Mouse (Mus musculus): ENCODE results near the gene Nptxr.
"Not testable (repeated sequence)": the region's sequence is repeated elsewhere in the genome, so short reads cannot be mapped to it uniquely, and the experiment has no call there.

The Nptxr gene

DNA sequence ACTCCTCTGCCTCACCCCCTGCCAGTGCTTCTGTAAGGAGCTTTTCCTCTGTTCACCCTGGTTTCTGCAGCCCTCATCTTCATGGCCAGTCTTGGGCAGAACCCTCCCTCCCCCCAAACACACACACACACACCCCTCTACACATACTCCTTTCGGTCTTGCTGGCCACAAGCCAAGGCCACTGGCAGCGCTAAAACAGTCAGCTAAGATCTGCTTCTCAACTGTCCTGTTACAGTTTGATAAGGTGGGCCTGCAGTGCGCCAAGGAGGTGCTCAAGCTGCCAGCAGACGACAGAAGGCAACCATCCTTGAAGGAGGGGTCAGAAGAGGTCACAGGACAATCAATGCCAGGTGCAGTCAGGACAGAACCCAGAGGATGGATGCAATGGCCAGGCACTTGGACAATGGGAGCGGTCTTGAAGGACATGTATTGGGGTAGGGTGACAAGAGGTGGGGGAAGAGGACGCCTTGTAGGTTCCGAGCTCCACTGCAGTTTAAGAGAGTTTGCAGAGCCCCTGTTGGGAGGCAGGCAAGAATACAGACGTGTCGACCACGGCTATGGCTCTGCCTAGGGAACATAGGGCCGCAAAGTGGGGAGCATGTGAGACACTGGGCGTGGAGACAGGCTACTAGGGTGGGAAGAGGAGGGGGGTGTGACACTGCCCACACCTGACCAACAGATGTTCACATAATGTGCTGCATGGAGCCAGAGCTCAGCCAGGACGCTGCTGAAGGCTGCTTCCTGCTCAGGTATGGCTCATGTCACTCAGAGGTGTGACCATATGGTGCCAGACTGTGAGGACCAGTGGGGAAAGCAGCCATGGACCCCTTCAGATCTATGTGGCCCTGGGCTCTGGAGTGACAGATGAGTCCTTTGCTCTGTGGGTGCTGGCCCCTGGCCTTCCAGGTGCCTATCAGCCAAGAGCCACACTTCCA, 18.0 kb upstream of the Nptxr start:
- CTCF ChIA-PET, result interaction anchor here (0.6 kb wide), 1 partner anchor 572 kb away, joined by 3 read pairs; no protein-coding TSS in a partner anchor

- CTCF ChIA-PET, result interaction anchor here (0.6 kb wide), 1 partner anchor 42 kb away, joined by 4 read pairs; no protein-coding TSS in a partner anchor
These were observed 13.8 kb upstream of the Nptxr start for GRCm38 (mm10) chr15:79818325-79818724.

- CTCF ChIA-PET, result interaction anchor here (1.0 kb wide), 1 partner anchor 10 kb away, joined by 3 read pairs; no protein-coding TSS in a partner anchor
These were observed 9.2 kb upstream of the Nptxr start for GRCm38 (mm10) chr15:79813666-79814258.

DNA sequence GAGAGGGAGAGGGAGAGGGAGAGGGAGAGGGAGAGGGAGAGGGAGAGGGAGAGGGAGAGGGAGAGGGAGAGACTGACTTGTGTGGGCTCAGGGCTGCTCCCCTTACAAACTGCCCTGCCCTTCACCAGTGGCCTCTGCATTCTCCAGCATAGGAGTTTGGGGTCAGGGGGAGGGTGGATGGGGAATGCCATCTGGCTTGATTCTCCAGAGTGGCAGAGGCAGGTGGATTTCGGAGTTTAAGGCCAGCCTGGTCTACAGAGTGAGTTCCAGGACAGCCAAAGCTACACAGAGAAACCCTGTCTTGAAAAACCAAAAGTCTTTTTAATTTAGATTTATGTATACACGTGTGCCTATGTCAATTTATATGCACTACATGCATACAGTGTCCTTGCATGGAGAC, 8.3 kb upstream of the Nptxr start:
- CTCF ChIA-PET, result not testable (repeated sequence)

DNA sequence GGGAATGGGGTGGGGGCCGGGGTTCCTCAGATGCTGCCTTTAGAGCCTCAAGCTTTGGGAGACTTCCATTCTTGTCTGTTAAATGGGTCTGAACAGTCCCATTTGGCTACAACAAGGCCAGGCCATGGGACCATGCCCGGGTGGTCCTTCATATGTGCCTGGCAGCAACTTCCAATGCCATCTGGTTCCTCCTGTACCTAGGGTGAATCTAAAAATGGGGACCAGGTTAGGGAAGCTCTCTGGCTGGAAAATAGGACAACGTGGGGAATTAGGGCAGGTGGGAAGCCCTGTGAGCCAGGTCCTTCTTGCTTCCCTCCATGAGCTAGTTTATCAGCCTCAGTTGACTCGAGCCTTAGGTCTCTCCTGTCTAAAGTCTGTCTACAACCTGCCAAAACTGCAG, 6.4 kb upstream of the Nptxr start:
- CTCF ChIA-PET, result no interaction called here

DNA sequence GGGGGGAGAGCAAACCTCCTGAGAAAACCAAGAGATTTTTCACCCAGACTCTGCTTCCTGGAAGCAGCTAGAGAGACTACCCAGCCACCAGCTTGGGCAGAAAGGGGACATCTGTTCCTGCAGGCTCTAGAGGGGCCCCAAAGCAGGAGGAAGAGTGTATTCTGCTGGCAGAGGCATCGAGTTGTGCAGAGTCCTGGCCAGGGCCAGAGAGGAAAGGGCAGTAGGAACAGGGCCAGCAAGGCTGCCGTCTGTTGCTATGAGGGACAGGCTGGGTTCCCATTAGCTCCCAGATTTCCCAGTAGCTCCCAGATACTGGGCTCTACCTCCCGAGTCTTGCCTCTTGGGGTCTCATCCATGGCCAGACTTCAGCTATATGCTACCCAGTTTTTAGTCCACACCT, 5.5 kb upstream of the Nptxr start:
- CTCF ChIA-PET, result interaction anchor here (0.6 kb wide), 1 partner anchor 45 kb away, joined by 3 read pairs; no protein-coding TSS in a partner anchor

DNA sequence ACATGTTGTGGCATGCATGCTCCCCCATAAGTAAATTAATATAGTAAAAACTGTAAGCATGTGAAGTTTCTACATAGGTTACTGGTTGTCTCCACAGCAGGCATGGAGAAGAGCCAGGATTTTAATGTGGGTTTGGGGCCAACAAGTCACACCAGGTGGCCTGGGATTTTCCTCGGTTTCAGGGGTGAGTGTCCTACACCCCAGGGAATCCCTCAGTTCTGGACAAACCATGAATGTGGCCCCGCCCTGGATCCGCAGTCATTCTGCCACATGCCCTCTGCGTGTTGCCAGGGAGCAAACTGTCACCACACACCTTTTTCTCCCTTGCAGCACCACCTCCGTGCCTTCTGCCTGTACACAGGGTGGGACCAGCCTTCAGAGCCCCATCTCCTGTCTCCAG, 4.1 kb upstream of the Nptxr start:
- CTCF ChIA-PET, result interaction anchor here (0.7 kb wide), 1 partner anchor 84 kb away, joined by 3 read pairs; no protein-coding TSS in a partner anchor

DNA sequence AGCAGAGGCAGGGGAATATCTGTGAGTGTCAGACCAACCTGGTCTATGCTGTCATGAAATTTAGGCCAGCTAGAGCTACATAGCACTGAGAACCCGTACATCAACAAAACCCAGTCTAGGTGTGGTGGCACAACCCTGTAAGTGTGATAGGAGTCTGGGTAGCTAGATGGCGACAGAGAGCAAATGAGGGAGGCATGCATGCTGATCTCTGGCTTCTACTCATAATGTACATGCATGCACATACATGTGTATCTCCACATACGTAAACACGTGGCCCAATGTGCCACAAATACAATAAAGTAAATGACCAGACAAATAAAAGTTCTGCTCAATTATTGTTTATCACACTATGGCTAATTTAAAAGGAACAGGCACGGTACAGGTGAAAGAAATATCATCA, 3.5 kb upstream of the Nptxr start:
- CTCF ChIA-PET, result interaction anchor here (0.7 kb wide), 1 partner anchor 54 kb away, joined by 3 read pairs; no protein-coding TSS in a partner anchor

GRCm38 (mm10) chr15:79807050-79807449, 2.5 kb upstream of the Nptxr start:
- CTCF ChIA-PET, result no interaction called here

DNA sequence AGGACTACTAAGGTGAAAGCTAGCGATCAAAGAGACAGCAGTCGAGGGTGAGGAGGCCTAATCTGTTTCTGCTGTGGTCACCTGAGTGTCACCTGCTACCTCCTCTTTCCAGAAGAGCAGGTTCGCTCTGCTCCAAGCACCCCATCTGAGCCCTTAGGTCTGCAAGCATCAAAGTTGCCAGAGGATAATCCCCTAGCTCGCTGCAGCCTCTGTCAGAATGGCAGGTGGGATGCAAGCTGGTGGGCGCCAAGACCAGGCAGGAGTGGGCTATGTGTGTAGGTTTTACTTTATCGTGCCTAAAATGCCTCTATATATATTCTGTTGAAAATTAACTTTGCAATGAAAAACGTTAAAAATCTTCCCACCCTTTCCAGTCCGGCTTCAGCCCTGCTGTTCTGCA, 680 bp upstream of the Nptxr start:
- CTCF ChIA-PET, result no interaction called here

DNA sequence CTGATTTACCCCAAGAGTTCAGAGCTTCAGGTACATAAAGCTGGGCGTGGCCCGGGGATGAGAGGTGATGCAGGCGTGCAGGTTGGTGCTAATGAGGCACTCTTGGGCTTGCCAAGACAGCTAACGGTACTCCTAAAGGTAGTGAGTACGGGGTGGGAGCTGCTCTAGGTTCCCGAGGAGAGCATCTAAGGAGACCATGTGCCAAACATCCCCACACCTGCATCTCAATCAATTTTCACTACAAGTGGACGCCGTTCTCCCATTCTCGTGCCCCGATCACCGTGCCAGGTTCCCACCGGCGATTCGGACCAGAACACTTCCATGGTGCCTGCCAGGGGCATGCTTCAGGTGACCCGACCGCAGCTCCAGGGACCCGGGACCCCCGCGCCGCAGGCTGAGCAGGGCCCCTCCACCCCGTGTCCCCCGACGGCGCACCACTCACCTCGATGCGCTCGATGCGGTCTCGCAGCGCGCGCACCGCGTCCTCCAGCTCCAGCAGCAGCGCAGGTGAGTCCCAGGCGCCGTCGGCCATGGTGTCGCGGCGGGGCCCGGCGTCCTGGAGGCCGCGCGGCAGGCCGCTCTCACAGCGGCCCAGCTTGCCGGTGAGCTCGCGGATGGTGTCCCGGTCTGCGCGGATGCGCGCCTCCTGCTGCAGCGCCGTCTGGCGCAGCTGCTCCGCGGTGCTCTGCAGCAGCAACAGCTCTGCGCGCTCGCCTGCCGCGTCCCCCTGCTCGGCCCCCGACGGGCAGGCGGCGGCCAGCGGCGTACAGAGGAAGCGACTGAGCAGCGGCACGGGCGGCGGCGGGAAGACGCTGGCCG, 824 bp downstream of the Nptxr start:
- CTCF ChIA-PET, result interaction anchor here (1.0 kb wide), 1 partner anchor 11 kb away, joined by 3 read pairs; no protein-coding TSS in a partner anchor

DNA sequence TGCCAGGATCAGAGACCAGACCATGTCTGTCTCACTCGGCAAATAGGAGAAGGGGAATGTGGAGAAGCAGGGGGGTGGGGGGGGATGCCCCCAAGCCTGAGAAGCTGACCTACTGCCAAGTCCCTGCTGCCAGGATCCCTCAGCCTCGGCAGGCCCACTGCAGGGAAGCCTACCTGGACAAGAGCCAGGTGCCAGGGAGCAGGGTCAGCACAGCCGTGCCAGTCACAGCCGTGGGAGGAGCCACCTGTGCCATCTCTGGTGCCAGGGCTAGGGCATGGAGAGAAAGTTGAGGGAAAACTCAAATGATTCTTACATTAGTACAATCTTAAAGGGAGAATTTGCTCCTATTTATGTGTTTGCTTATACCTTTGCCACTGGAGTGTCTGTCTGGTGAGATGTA, 2.3 kb downstream of the Nptxr start:
- CTCF ChIA-PET, result interaction anchor here (0.6 kb wide), 1 partner anchor 1596 kb away, joined by 3 read pairs; no protein-coding TSS in a partner anchor

GRCm38 (mm10) chr15:79801646-79802045, 2.9 kb downstream of the Nptxr start:
- CTCF ChIA-PET, result no interaction called here

DNA sequence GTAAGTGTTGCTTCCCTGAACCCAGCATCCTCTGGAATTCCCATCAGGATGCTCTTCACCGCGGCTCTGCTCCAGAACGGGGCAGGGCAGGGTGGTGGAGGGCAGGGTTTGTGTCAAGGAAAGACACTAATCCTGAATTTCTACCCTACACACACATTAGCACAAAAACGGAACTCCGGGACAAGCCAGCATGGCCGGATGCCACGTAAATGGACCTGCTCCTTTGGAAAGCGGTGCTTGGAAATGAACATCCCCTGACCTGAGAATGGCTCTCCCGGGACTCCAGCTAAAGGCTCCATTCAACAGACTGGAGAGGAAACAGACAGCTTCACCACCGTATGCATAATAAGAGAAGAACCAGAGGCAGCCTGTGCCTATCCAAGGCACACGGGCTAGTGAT, 3.9 kb downstream of the Nptxr start:
- CTCF ChIA-PET, result no interaction called here

DNA sequence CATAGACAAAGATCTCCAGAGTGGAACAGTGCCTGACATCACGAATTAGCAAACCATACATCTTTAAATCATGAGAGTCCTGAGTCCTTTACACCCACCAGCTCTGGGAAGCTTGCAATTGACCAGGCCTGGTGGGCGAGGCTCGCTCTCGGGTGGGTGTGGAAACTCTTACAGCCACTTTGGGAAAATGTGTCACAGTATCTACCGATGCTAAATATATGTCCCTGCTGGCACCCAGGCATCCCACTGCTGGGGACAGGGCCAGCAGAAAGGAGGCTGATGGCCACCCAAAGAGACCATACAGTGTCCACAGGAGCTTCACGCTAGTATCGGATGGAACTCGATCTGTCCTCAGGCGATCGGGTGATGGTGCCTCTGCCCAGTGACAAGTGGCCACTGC, 6.0 kb downstream of the Nptxr start:
- CTCF ChIA-PET, result no interaction called here

DNA sequence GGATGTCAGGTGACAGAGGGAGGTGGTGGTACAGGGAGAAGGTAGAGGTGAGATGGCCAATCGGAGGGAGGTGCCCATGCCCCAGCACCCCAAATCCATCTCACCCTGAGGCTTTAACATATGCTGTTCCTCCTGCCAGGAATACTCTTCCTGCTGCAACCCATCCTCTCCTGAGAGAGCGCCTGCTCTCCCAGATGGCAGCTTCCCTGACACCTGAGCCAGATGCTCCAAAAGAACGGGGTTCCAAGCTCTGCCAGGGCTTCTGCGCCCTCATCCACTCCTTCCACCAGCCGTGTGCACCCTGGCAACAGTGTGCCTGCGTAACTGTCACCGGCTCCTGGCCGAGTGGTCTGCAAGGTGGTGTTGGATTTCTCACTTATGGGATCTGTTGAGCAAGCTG, 6.9 kb downstream of the Nptxr start:
- CTCF ChIA-PET, result no interaction called here

DNA sequence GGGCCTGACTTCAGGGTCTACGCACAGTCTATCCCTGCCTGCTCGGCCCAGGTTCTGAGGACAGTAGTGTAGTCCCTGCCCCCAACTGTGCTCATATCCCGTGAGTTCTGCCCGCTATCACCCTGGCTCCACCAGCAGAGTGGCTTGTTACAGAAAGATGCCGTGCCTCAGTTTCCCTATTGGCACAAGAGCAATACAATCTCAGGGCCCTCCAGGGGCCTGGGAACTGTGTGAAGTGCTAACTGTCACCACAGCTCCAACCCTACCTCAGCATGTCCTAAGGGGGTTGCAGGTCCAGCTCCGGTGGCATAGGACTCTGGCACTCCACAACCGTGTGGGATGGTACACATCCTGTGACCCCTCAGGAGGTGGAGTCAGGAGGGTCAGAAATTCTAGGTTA, 7.5 kb downstream of the Nptxr start:
- CTCF ChIA-PET, result no interaction called here

DNA sequence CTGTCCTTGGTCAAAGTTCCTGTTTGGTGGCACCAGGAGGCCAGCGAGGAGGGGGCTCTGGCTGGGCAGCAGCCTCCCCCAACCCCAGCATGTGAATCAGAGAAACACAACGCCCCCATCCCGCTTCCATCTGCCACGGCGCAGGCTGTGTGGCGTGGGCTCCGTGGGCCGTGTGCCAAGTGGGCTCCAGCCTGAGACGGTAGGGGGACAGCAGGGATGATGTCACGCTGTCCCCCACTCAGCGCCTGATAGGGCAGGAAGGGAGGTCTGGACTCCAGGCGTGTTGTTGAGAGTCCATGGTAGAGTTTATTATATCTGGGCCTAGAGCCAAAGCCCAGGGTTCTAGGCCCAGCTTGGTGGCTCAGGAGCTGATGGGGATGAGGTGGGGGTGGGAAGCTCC, 8.3 kb downstream of the Nptxr start:
- CTCF ChIA-PET, result no interaction called here

GRCm38 (mm10) chr15:79794173-79794572, 10.4 kb downstream of the Nptxr start:
- CTCF ChIA-PET, result no interaction called here

- CTCF ChIA-PET, result interaction anchor here (0.5 to 0.7 kb wide), 2 partner anchors 373 to 1476 kb away, joined by 3 to 4 read pairs; no protein-coding TSS in a partner anchor
These were observed 11.5 kb downstream of the Nptxr start for GRCm38 (mm10) chr15:79793076-79793475.

- CTCF ChIA-PET, result interaction anchor here (0.5 kb wide), 1 partner anchor 1477 kb away, joined by 4 read pairs; no protein-coding TSS in a partner anchor
These were observed 12.1 kb downstream of the Nptxr start for GRCm38 (mm10) chr15:79792455-79792854.

DNA sequence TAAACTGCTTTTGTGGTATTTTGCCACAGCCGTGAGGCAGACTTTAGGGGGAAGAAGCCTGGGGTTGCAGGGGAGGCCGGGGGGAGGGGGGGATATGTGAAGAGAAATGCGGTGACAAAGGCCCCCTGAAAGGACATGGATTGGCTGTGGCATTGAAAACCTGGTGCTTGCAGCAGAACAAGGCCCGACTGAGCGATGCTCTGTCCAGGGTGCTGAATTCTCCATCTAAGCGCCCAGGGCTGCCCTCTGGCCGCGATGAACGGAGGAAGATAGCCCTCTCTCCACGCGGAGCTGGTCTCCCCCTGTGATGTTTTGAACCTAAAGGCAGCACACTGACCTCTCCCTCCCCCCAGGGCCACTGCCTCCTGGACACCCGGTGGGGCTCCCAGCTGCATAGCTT, 13.1 kb downstream of the Nptxr start:
- CTCF ChIA-PET, result no interaction called here
